Mouse (Mus musculus): ENCODE data around the gene Csmd2.
A peak's percentile ranks its signal among the peaks of the same experiment; 100 is the strongest.

The Csmd2 gene

GRCm38 (mm10) chr4:127987784-127988455, at the start of gene Csmd2:
TSS of gene Csmd2 (plus strand) at chr4:127987857.
- peak; percentile 14 for DNase-seq (ENCODE audit: low read depth, low spot score)

GRCm38 (mm10) chr4:127947696-127948095, 40.0 kb upstream of the Csmd2 start:
- no peak for DNase-seq (ENCODE audit: low read depth, low spot score)

GRCm38 (mm10) chr4:127953006-127953710, 34.5 kb upstream of the Csmd2 start:
- DNase-seq (ENCODE audit: low read depth, low spot score) = no peak

- DNase-seq (ENCODE audit: low read depth, low spot score) = no peak
These were observed 18.6 kb upstream of the Csmd2 start for GRCm38 (mm10) chr4:127969101-127969500.

- peak; percentile 59 for DNase-seq (ENCODE audit: low read depth, low spot score)
These were observed 17.6 kb upstream of the Csmd2 start for GRCm38 (mm10) chr4:127970018-127970421.

GRCm38 (mm10) chr4:127970901-127971868, 16.5 kb upstream of the Csmd2 start, which contains the start of gene CK137956:
TSS of gene CK137956 (minus strand) at chr4:127970951.
- DNase-seq (ENCODE audit: low read depth, low spot score) = peak; percentile 72

- no peak for DNase-seq (ENCODE audit: low read depth, low spot score)
These were observed 14.7 kb upstream of the Csmd2 start for GRCm38 (mm10) chr4:127972976-127973375.

- DNase-seq (ENCODE audit: low read depth, low spot score) = no peak
These were observed 6.5 kb upstream of the Csmd2 start for GRCm38 (mm10) chr4:127981125-127981524.

GRCm38 (mm10) chr4:127984426-127984825, 3.2 kb upstream of the Csmd2 start:
- peak; percentile 78 for DNase-seq (ENCODE audit: low read depth, low spot score)

- DNase-seq (ENCODE audit: low read depth, low spot score) = no peak
These were observed 1.8 kb upstream of the Csmd2 start for GRCm38 (mm10) chr4:127985874-127986273.

GRCm38 (mm10) chr4:127986491-127987075, 1.1 kb upstream of the Csmd2 start:
- peak; percentile 41 for DNase-seq (ENCODE audit: low read depth, low spot score)

GRCm38 (mm10) chr4:127987270-127987669, 387 bp upstream of the Csmd2 start:
- peak; percentile 21 for DNase-seq (ENCODE audit: low read depth, low spot score)

GRCm38 (mm10) chr4:127988526-127989180, 996 bp downstream of the Csmd2 start:
- DNase-seq (ENCODE audit: low read depth, low spot score) = peak; percentile 51

GRCm38 (mm10) chr4:127989347-127989995, 1.8 kb downstream of the Csmd2 start:
- DNase-seq (ENCODE audit: low read depth, low spot score) = peak; percentile 38

GRCm38 (mm10) chr4:127999281-127999680, 11.6 kb downstream of the Csmd2 start:
- no peak for DNase-seq (ENCODE audit: low read depth, low spot score)

- DNase-seq (ENCODE audit: low read depth, low spot score) = no peak
These were observed 15.0 kb downstream of the Csmd2 start for GRCm38 (mm10) chr4:128002638-128003101.

GRCm38 (mm10) chr4:128004797-128005452, 17.3 kb downstream of the Csmd2 start:
- no peak for DNase-seq (ENCODE audit: low read depth, low spot score)

GRCm38 (mm10) chr4:128019465-128019864, 31.8 kb downstream of the Csmd2 start:
- no peak for DNase-seq (ENCODE audit: low read depth, low spot score)

GRCm38 (mm10) chr4:128028294-128028693, 40.6 kb downstream of the Csmd2 start:
- no peak for DNase-seq (ENCODE audit: low read depth, low spot score)

- DNase-seq (ENCODE audit: low read depth, low spot score) = no peak
These were observed 54.2 kb downstream of the Csmd2 start for GRCm38 (mm10) chr4:128041901-128042300.

Measured in R1 (cell line).